Mouse (Mus musculus): ENCODE measurements around the gene Cd320.
"Not testable (repeated sequence)": the region's sequence is repeated elsewhere in the genome, so short reads cannot be mapped to it uniquely, and the experiment has no call there.

Gene Cd320

GRCm38 (mm10) chr17:33826850-33827249, 16.0 kb upstream of the Cd320 start:
- peak; percentile 87 for DNase-seq

- DNase-seq = peak; percentile 92
Observed at GRCm38 (mm10) chr17:33828892-33829291, 14.0 kb upstream of the Cd320 start.

- no peak for DNase-seq
Observed at GRCm38 (mm10) chr17:33829561-33829960, 13.3 kb upstream of the Cd320 start.

- DNase-seq = no peak
Observed at GRCm38 (mm10) chr17:33844196-33844595, 1.3 kb downstream of the Cd320 start.

- no peak for DNase-seq
Observed at GRCm38 (mm10) chr17:33848139-33848538, 5.2 kb downstream of the Cd320 start.

GRCm38 (mm10) chr17:33851331-33851730, 8.4 kb downstream of the Cd320 start:
- DNase-seq = no peak

- DNase-seq = no peak
Observed at GRCm38 (mm10) chr17:33857816-33858215, 14.9 kb downstream of the Cd320 start.

- DNase-seq = peak; percentile 76
Observed at GRCm38 (mm10) chr17:33865330-33866030, 22.6 kb downstream of the Cd320 start.

GRCm38 (mm10) chr17:33873537-33873936, 30.6 kb downstream of the Cd320 start, which contains the start of gene Gm7029:
Gm7029 (plus strand) TSS chr17:33873837.
- not testable (repeated sequence) for DNase-seq

- DNase-seq = no peak
Observed at GRCm38 (mm10) chr17:33874411-33874810, 31.5 kb downstream of the Cd320 start.

- DNase-seq = peak; percentile 24
Observed at GRCm38 (mm10) chr17:33875797-33876196, 32.9 kb downstream of the Cd320 start.

- not testable (repeated sequence) for DNase-seq
Observed at GRCm38 (mm10) chr17:33884320-33884719, 41.4 kb downstream of the Cd320 start.

GRCm38 (mm10) chr17:33887802-33888201, 44.9 kb downstream of the Cd320 start:
- DNase-seq = not testable (repeated sequence)

GRCm38 (mm10) chr17:33888230-33888629, 45.3 kb downstream of the Cd320 start:
- DNase-seq = not testable (repeated sequence)

- not testable (repeated sequence) for DNase-seq
Observed at GRCm38 (mm10) chr17:33889941-33890532, 47.1 kb downstream of the Cd320 start.

- peak; percentile 100 for DNase-seq
Observed at GRCm38 (mm10) chr17:33890533-33891059, 47.7 kb downstream of the Cd320 start, which contains the start of gene Kifc1. Kifc1 (minus strand) TSS chr17:33890661.

GRCm38 (mm10) chr17:33891357-33891756, 48.5 kb downstream of the Cd320 start:
- DNase-seq = no peak

- DNase-seq = peak; percentile 37
Observed at GRCm38 (mm10) chr17:33891892-33892291, 49.0 kb downstream of the Cd320 start.

- DNase-seq = no peak
Observed at GRCm38 (mm10) chr17:33892429-33892828, 49.5 kb downstream of the Cd320 start.

GRCm38 (mm10) chr17:33893011-33893410, 50.1 kb downstream of the Cd320 start:
- not testable (repeated sequence) for DNase-seq

GRCm38 (mm10) chr17:33897114-33897794, 54.4 kb downstream of the Cd320 start:
- peak; percentile 70 for DNase-seq

GRCm38 (mm10) chr17:33898193-33898592, 55.3 kb downstream of the Cd320 start:
- not testable (repeated sequence) for DNase-seq
